Mouse (Mus musculus) right cerebral cortex, adult 2 months (tissue): ENCODE measurements around the gene Gamt.

Experiments
- DNase-seq, 2 experiments: peaks; one replicate each; pipeline ENCODE4 v3.0.0; 2021 to 2022; ENCODE audit warnings: low spot score in 2 of 2

Gamt gene

DNA sequence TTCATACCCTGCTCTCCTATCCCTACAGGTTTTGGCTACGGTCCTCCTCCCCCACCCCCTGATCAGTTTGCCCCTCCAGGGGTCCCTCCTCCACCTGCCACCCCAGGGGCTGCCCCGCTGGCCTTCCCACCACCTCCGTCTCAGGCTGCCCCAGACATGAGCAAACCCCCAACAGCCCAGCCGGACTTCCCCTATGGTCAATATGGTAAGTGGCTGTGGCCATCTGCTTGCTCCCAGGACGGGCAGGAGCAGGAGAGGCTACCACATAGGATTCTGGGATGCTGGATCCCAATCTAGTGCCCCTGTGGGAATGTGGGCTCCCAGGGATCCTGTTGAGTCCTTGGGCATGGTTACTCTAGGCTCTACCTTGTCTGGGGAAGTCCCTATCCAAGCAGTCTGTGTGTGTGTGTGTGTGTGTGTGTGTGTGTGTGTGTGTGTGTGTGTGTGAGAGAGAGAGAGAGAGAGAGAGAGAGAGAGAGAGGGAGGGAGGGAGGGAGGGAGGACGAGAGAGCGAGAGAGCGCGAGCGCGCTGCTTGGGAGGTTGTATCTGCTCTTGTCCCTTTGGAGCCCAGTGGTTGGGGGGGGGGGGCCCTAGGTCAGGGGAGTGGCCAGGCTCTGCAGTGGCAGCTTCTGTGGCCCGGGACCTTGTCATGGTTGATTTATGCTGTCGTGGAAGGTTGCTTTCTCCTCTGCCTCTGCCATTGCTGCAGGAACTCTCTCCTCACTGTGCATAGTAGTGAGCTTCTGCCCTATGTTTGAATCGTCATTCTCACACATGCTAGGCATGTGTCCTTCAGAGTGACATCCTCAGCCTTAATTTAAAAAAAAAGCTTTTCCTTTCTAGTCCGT, 24.6 kb upstream of the Gamt start:
- no peak for DNase-seq

DNA sequence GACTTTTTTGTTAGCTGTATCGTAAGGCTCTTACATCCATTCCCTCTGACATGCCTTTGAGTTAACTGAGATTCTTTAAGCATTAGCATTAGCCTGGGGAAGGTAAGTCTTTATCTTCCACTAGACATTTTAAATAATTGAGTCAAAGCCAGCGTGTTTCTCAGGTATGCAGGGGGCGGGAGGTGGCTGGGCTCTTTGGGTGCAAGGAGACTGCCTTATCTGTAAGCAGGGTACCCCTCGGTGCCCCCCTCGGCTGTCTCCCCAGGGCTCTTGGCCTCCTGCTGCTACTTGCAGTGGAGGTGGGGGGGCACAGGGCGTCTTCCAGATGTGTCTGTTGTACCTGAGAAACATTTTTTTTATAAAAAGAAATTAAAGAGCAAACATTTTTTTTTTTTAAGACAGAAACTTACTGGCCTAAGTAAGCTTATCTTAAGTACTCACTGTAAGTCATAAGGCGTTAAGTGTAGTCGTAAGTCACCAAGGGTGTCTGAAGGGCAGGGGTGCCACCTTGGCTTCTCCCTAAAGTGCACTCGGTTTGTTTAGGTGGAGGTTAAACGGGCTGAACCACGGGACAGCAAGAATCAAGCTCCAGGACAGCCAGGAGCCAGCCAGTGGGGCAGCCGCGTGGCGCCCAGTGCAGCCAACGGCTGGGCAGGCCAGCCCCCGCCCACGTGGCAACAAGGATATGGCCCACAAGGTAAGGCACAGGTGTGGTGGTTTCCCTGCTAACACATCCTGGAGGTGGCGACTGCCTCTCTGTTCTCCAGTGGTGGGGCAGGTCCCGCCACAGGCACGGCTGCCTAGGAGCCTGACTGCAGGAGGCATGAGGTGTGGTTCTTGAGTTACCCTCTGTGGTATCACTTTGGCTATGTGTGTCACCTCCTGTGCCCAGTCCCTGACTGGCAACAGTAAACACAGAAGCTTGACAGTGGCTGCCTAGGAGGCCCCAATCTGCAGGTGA, 21.9 kb upstream of the Gamt start:
- no peak for DNase-seq

DNA sequence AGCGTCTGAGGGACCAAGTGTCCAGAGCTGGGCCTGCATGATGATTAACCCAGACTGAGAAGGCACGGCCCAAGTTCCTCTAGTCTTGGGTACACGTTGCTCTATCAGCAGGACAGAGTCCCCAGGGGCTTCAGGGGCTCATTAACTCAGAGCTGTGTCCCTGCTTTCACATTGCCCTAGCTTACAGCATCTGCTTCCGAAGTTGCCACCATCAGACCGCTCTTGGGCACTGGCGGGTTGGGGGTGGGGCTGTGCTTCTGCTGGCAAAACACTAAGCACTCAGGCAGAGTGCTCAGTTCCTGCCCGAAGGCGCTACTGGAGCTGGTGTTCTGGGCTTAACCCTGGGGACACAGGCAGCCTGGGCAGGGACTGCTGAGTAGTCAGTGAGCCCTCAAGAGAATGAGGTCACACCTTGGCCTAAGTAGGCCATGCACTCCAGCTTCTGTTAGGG, 21.1 kb upstream of the Gamt start:
- DNase-seq = no peak

DNA sequence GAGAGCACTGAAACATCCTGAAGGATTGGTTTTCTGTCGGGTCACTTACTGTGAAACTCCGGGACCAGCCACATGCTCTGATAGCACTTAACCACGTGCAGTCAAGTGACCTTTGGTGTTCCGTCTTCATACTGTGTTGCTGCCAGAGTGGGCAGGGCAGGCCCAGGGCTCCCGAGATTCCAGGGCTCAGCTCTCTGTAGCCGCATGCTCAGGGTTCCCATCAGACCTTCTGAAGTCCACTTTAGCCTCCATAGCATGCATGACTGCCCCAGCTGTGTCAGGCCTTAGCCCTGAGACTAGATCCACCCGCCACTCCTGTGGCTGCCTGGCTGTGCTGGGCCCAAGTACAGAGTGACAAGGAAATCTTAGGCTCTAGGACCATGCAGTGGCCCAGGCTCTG, 20.5 kb upstream of the Gamt start:
- no peak for DNase-seq

DNA sequence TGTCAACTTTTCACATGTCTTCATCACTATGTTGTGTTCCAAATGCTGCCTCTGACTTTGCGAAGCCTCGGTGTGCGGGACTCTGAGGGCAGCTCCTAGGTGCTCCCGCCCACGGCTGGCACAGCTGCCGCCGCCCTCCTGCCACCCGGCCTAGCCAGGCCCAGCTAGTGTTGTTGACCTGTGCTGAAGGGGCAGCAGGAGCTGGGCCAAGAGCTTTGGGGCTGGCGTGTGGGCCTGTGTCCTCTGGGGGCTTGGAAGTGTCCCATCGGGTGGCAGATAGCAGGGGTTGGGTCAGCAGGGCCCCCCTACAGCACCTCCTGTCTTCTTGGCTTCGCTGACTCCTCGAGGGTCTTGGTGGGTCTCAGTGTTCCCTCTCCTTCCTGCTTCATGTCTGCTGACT, 18.5 kb upstream of the Gamt start:
- no peak for DNase-seq

DNA sequence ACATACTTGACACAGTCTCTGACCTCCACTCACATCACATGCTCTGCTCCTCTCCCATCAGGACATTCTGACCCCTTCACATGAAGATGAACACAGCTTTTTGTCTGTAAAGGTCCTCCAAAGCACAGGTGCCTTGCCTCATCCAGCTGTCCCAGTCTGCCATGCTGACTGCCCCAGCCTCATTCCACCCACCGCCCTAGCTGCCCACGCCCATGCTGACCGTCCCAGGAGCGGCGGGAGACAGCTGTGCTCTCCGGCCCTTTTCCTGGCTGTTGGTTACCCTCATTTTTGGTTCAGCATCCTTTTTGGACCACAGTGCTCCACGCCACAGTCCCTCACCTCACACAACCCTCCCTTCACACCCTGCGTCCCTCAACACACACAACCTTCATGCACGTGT, 17.6 kb upstream of the Gamt start:
- DNase-seq = no peak

DNA sequence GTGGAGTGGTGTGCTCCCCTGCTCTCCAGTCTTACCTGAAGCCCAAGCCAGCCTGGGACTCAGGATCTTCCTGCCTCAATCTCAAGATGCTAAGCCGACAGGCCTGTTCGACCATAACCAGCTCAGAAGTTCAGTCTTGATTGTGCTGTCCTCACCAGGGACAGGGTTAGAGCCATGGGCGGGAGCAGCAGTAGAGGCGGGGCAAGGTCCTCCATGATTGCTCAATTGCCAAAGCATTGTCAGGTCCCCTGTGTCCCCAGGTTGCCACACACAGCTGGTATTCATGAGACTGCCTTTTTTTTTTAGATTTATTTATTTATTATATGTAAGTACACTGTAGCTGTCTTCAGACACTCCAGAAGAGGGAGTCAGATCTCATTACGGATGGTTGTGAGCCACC, 15.4 kb upstream of the Gamt start:
- DNase-seq = no peak

DNA sequence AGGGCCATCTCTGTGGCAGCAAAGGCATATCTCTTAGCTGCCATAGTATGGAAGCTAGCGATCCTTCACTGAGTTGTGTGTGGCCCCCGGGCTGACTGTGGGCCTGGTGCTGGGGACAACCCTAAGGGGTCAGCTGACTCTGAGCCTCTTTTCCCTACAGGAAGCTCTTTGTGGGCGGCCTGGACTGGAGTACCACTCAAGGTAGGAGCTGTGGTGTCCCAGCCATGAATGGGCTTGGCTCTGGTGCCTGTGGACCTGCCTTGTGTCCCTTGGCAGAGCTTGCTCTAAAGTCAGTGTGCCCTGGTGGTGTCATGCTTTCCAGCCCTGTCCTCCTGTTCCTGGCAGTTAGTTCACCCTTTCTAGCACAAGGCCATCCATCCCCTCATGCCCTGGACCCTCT, 13.0 kb upstream of the Gamt start:
- no peak for DNase-seq

DNA sequence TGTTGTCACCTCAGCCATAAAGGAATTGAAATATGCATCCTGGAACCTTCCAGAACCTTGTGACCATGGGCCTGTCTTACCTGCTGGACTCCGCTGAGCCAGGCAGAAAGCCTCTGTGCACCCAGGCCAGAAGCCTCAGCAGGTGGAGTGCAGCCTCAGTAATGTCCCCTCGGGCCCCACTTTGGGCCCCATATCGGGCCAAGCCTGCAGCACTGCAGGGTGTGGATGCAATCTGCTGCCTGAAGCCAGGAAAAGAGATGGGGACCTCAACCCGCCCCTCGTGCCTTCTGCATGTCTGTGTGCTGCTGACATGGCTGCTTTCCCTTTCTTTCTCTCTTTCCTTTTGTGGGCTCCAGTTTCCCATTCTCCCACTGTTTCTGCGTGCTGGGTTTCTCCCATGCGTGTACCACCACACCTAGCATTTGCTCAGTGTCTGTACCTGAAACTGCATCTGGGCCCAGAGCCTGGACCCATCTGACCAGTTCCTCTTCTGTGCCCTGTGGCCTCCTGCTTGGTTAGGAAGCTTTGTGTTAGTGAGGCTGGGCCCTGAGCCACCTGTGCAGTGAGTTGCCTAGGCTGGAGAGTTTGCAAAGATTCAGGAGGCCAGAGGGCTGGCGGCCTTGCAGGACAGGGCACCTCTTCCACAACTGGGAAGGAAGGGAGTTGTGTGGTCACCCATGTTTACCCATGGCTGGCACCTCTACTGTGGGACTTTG, 11.2 kb upstream of the Gamt start:
- no peak for DNase-seq

DNA sequence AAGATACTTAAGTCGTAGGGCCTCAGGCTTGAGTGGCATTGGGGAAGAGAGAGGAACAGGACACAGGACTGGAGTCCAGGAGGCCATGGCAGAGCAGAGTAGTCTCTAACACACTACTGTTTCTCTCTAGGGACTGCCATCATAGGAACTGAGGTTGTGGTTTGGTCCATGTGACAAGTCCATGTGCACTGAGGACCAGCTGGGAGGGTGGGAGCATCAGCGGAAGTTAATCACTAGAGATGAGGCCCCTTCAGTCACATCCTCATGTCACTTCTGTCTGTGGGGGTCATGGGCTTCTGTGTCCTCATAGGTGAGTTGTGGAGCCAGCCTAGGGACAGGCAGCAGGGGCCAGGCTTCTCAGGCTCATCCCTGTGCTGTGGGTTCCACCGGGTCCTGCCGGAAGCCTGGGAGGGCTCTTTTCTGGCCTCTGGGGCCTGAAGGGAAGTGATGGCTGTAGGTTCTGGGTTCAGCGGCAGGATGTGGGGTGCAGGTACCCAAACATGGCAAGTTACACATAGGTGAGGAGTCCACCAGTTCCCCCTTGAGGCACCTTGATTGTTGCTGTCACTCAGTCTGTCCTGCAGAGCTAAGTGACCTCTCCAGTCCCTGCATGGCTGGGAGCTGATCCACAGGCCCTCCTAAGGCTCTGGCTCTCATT, 10.5 kb upstream of the Gamt start:
- no peak for DNase-seq

DNA sequence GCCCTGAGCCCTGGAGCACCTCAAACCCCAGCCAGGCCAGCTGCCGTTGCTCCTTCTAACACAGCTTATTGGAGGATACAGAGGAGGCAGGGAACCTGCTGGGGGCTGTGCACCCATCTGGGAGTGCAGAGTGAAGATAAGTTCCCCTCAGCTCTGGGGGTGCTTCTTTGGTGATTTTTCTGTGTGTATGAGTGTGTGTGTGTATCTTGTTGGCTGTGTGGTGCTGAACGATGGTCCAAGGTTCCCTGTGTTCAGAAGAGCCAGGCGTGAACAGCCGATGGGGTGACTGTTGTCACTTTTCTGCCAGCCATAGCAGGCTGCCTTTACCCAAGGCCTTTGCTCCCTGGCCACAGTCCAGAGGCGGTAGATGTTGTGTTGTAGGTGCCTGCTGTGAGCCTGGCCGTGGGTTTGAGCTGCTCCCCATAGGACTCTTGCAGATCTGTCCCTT, 9.9 kb upstream of the Gamt start:
- DNase-seq = no peak

DNA sequence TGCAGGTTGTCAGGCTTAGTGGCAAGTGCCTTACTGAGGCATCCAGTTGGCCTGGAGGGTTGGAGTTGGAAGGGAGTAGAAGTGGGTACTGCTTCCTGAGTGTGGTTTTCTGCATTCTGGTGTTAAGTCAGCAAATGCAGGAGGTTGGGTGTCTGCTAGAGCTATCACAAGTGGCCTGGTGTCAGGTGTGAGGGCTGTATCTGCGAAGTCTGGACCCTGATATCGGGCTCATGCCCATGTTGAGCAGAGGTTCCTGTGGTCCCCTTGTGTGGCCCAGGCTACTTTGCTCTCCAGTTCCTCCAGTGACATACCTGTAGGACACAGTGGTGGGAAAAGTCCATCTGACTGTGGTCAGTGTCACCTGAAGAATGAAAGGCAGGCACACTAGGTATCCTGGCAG, 9.3 kb upstream of the Gamt start:
- DNase-seq = no peak

DNA sequence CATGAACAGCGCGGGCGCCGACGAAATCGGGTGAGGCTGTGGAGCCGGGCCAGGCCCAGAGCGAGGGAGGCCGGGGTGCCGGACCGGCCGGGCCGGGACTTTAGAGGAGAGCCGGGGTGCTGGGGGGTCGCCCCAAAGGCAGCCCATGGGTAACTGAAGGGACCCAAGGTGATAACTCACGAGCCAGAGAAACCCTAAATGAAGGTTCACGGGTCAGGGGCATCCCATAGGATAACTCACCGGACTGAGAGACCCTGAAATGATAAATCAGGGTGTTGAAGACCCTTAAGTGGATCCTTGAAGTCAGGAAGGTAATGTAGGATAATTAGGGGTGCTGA, 4.3 kb upstream of the Gamt start:
- DNase-seq = no peak

DNA sequence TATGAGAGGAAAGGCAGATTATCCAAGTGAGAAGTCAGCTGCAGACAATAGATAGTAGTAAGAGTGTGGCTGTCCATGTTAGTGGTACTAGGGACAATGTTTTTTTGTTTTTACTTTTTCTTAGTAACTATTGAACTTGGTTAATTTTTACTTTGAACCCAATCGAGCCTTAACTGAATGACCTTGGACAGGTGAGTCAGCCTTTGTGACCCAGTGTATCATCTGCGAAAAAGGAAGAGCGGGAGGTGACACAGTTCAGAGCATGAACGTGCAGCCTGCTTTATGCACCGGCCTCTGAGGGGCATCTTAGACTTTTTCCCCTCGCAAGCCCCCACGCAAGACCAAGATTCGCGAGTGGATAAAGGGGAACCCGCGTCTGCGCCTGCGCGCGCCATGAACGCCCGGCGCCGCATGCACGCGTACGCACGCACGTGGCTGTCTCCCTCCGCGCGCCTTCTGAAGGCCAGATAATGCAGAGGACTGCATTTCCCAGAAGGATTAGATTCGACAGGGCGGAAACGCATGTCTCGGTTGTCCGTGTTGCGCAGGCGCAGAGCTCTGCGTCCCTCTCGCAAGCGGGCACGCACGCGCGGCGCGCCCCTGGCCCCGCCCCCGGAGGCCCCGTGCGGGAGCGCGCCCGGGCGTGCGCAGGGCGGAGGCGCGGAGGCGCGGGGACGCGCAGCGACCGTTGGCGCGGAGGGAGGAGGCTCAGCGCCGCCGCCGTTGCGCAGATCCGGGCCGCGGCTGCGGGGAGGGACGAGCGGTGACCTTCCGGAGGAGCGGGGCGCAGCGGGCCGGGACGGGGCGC, 3.7 kb upstream of the Gamt start:
- peak; percentile 98 to 99 for DNase-seq

DNA sequence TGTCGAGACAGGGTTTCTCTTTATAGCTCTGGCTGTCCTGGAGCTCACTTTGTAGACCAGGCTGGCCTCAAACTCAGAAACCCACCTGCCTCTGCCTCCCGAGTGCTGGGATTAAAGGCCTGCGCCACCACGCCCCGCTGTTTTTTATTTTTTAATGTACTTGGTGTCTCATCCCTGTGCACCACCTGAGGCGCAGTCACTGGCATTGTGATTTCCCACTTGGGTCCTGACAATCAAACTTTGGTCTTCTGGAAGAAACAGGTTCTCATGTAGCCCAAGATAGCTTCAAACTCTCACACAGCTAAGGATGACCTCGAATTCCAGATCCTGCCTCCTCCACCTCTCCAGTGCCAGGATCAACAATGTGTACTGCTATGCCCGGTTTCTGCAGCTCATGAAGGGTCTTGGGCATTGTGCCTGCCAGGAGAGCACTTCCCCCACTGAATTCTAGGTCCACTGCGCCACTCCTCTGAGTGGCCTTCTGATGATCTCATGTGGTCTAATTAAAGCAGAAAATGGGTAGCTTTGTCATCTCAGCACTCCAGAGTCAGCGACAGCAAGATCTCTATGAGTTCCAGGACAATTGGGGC, 2.1 kb upstream of the Gamt start:
- no peak for DNase-seq

DNA sequence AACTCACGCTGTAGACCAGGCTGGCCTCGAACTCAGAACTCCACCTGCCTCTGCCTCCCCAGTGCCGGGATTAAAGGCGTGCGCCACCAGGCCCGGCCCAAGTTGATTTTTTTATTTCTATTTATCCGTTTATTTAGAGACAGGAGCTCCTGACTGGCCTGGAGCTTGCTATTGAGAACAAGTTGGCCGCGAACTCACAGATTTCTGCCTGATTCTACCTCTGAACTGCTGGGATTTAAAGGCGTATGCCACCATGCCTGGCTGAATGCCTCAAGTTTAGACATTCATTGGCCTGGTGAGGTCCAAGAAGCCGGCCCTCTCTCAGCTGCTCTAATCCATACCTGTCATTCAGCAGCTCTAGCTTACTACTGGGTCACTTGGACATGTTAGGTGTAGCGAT, 1.4 kb upstream of the Gamt start:
- no peak for DNase-seq

DNA sequence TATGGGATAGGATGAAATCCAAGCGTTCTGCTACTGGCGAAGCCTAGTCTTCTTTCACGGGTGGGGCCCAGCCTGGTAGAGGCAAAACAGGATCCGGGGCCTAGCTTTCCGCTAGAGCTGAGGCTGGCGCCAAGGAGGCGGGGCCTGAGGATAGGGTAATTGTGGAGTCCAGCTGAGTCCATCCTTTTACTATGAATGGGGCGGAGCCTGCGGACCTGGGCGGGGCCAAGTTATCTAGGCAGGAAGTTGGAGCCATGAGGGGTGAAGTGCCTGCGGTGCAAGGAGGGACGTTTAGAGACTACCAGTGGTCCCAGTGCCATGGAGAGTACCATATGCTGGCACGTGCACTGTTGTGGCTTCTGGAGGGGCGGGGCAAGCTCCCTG, 765 bp upstream of the Gamt start:
- peak; percentile 80 to 92 for DNase-seq

DNA sequence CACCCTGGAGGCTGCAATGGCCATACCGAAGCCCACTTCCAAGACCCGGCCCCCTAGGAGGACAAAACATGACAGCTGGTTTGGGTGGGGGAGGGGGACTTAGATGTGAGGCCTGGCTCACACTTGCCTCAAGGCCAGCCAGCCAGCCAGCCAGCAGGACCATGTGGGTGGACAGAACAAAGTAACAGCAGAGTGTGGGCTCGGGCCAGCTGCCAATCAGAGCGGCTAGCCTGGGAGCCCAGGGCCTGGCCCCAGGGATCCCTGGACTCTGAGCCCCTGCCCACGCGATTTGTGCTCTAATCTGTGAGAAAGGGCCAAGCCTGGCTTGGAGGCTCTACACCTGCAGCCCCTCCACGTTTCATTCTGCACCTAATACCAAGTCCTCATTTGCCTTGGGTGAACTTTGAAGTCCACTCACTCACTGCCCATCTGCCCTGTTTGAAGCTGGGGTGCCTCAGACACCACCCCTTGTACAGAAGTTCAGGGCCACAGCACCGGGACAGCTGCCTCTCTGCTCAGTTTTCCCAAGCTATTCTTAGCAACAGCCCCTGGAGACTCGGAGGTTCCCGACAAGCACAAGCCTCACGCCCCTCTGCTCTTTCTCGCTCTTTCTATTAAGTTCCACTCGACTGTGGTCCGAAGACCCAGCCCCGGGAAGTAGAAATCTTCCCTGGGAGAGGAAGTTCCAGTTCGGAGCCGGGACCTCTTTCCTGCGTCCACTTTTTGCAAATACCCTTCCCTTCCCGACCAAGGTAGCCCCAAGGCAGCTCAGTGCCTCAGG, 761 bp downstream of the Gamt start:
- DNase-seq = peak; percentile 63 to 74

DNA sequence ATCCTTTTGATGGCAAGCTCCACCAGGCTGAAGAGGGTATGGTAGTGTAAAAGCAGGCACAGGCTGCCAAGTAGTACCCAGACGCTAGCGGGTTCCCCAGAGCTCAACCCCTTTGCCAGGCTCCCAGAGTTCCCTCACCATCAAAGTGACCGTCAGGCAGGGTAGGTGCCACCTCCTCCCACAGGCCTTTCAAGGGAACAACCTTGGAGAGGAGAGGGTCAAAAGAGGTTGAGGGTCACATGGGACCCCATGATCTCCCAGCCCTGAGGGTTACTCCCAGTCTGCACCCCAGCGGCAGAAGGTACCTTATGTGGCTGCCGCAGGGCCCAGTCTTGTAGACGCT, 1.4 kb downstream of the Gamt start:
- no peak for DNase-seq
